Mouse (Mus musculus) thymus, adult 18-20 months (tissue): ENCODE measurements around the gene Aamp.
"Not testable (repeated sequence)": the region's sequence is repeated elsewhere in the genome, so short reads cannot be mapped to it uniquely, and the experiment has no call there.

Experiments used
- DNase-seq, 2 experiments: peaks; one replicate each; pipeline ENCODE4 v3.0.0; 2022; ENCODE audit warnings: mixed read lengths in 2 of 2

Gene Aamp

GRCm38 (mm10) chr1:74300347-74301110, 16.0 kb upstream of the Aamp start:
- DNase-seq: no peak

GRCm38 (mm10) chr1:74298996-74299395, 14.5 kb upstream of the Aamp start:
- no peak for DNase-seq

GRCm38 (mm10) chr1:74298157-74298750, 13.7 kb upstream of the Aamp start:
- no peak for DNase-seq

- no peak for DNase-seq
Observed at GRCm38 (mm10) chr1:74297269-74297668, 12.7 kb upstream of the Aamp start.

GRCm38 (mm10) chr1:74296477-74296876, 11.9 kb upstream of the Aamp start:
- DNase-seq: no peak

GRCm38 (mm10) chr1:74295456-74296171, 11.1 kb upstream of the Aamp start:
- peak in 1 of 2 experiments; percentile 31 for DNase-seq

GRCm38 (mm10) chr1:74294733-74295455, 10.4 kb upstream of the Aamp start:
- no peak for DNase-seq

- DNase-seq: no peak
Observed at GRCm38 (mm10) chr1:74294090-74294643, 9.6 kb upstream of the Aamp start.

- DNase-seq: no peak
Observed at GRCm38 (mm10) chr1:74293306-74293960, 8.9 kb upstream of the Aamp start.

- no peak for DNase-seq
Observed at GRCm38 (mm10) chr1:74292331-74293020, 7.9 kb upstream of the Aamp start.

- no peak for DNase-seq
Observed at GRCm38 (mm10) chr1:74290141-74290540, 5.6 kb upstream of the Aamp start.

- DNase-seq: no peak
Observed at GRCm38 (mm10) chr1:74289740-74290139, 5.2 kb upstream of the Aamp start.

GRCm38 (mm10) chr1:74289248-74289647, 4.7 kb upstream of the Aamp start:
- DNase-seq: no peak

- no peak for DNase-seq
Observed at GRCm38 (mm10) chr1:74288327-74288726, 3.8 kb upstream of the Aamp start.

- not testable (repeated sequence) for DNase-seq
Observed at GRCm38 (mm10) chr1:74286869-74287607, 2.5 kb upstream of the Aamp start.

- DNase-seq: no peak
Observed at GRCm38 (mm10) chr1:74285212-74286010, 873 bp upstream of the Aamp start.

- peak; percentile 49 to 67 for DNase-seq
Observed at GRCm38 (mm10) chr1:74283686-74284463, 663 bp downstream of the Aamp start.

GRCm38 (mm10) chr1:74282896-74283625, 1.5 kb downstream of the Aamp start:
- no peak for DNase-seq
